Mouse (Mus musculus) lung, embryonic 16.5 days (tissue): ENCODE results near the gene Fam222a. TPM values are rescaled to one million over a fixed set of nuclear protein-coding genes. Genes with fewer than 3 reads are reported as not detected.

Source experiments
- ATAC-seq: fragments of 200-750 bp; cut with Nextera tagmentation; 2 replicates; pipeline ENCODE4 v1.8.0; 2017; ENCODE audit warnings: low read depth, mild to moderate bottlenecking, moderate library complexity
- H3K27ac ChIP-seq: fragments of 300-500 bp; sonication (generic); 2 replicates; pipeline ENCODE4 v1.5.1; 2014; ENCODE audit warnings: mild to moderate bottlenecking, control low read depth, low read length
- H3K27me3 ChIP-seq: fragments of 300-500 bp; sonication (generic); 2 replicates; pipeline ENCODE4 v1.6.1; 2014; ENCODE audit warnings: low read depth, low read length, mixed read lengths; ENCODE audit not compliant: control insufficient read depth, insufficient read depth
- H3K36me3 ChIP-seq: fragments of 300-500 bp; sonication (generic); 2 replicates; pipeline ENCODE4 v1.6.1; 2014; ENCODE audit warnings: low read length; ENCODE audit not compliant: control insufficient read depth, insufficient read depth
- H3K4me1 ChIP-seq: fragments of 300-500 bp; sonication (generic); replicated peaks from 2 replicates; pipeline ENCODE4 v1.6.1; 2014; ENCODE audit warnings: low read length, mixed read lengths; ENCODE audit not compliant: control insufficient read depth, insufficient read depth
- H3K4me2 ChIP-seq: fragments of 300-500 bp; sonication (generic); 2 replicates; pipeline ENCODE4 v1.6.1; 2014; ENCODE audit warnings: low read depth, low read length, control low read depth
- H3K4me3 ChIP-seq: fragments of 300-500 bp; sonication (generic); 2 replicates; pipeline ENCODE4 v1.5.1; 2014; ENCODE audit warnings: mild to moderate bottlenecking, low read length, control low read depth
- H3K9ac ChIP-seq: fragments of 300-500 bp; sonication (generic); 2 replicates; pipeline ENCODE4 v1.6.1; 2014; ENCODE audit warnings: low read length, control low read depth
- H3K9me3 ChIP-seq: fragments of 300-500 bp; sonication (generic); 2 replicates; pipeline ENCODE4 v1.6.1; 2016; ENCODE audit warnings: low read length; ENCODE audit not compliant: control insufficient read depth
- WGBS: fragments of 180-500 bp; shearing (Covaris S2); extraction: QIAGEN DNeasy Blood & Tissue Kit; methylation state at CpG from one replicate; pipeline ENCODE4 v1.1.7; 2014; 5-methylcytosine and 5-hydroxymethylcytosine counted together
- polyA plus RNA-seq: library from polyadenylated mRNA; unstranded; fragments of >200 nt; fragmentation: Nextera tagmentation; extraction: Ambion mirVana; gene quantifications from 2 replicates; pipeline ENCODE4 v1.2.1, GENCODE M21; 2015

Fam222a gene
- polyA plus RNA-seq, 1 experiment from 2014 or later: 2.3 TPM

DNA sequence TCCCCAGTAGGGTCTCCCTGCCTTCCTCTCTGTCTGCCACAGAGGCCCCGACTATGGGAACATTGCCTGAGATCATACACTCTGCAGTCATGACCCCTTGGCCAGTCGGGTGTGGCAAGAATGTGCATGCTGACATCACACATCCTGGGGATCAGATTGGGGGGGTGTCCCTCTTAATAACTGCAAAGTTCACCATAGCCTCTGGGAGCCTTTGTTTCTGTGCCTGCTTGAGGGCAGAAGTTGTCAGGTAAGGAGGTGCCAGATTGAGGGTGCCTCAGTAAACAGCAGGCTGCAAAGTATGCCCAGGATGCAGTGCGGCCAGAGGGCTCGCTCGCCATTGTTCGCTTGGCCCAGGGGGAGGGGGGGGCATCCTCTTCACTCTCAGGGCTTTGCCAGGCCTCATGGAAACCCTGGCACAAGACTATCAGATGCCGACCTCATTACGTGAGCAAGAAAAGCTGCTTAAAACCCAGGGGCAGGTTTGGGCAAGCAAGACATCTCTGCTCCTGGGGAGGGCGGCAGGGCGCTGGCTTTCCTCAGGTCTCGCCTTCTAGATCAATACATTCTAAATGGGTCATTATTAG lies 81.0 kb downstream of the Fam222a start:
- Histone ChIP-seq H3K36me3 (no peaks in the 10 kb centered on the region), H3K4me3 (no peak overlapping the region), H3K9me3 (no peaks in the 10 kb centered on the region), H3K4me2 (no peak overlapping the region), H3K4me1 (peaks cover 20% of the 10 kb centered on the region), H3K27ac (no peak overlapping the region), H3K9ac (no peak overlapping the region; the same call in 1 of the 2 replicates), H3K27me3 (no peaks in the 10 kb centered on the region)
- 65% methylated on average over 11 of the region's 11 CpGs for WGBS
- no peak for ATAC-seq

DNA sequence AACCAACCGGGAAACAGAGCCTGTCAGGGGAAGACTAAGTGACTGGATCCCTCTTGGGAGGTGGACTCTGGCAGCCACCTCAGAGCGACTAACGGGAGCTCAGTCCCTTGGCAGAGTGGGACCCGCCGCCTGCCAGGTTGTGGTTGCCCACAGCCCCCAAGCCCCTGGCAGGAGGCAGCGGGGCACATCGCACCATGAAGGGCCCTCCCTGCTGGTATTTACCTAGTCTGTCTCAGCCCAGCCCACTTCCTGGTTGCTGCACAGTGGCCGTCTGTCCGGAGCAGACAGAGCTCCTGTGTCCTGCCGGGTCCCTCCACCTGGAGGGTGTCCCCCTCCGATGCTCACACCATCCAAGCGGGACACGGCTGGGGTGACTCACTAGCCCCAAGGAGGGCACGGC lies 83.2 kb downstream of the Fam222a start:
- H3K9me3 ChIP-seq: no peaks in the 10 kb centered on the region
- H3K9ac ChIP-seq: no peak overlapping the region
- no peak for ATAC-seq
- H3K36me3 ChIP-seq: no peaks in the 10 kb centered on the region
- 32% methylated on average over 14 of the region's 14 CpGs for WGBS
- H3K4me2 ChIP-seq: 0 out of 2 replicates have a peak overlapping the region, but pooled peaks have one; percentile 1
- 0 out of 2 replicates have a peak, but pooled peaks cover 3% of the 10 kb centered on the region for H3K27me3 ChIP-seq
- H3K4me3 ChIP-seq: no peak overlapping the region
- H3K27ac ChIP-seq: no peak overlapping the region
- peaks cover 20% of the 10 kb centered on the region for H3K4me1 ChIP-seq

GRCm38 (mm10) chr5:114651449-114651848 lies 83.6 kb downstream of the Fam222a start:
- H3K9me3 ChIP-seq: no peaks in the 10 kb centered on the region
- peaks cover 5% of the 10 kb centered on the region; the same call in 1 of the 2 replicates for H3K27me3 ChIP-seq
- H3K4me2 ChIP-seq: no peak overlapping the region
- no peak for ATAC-seq
- H3K27ac ChIP-seq: no peak overlapping the region
- H3K4me3 ChIP-seq: no peak overlapping the region
- 29% methylated on average over 3 of the region's 3 CpGs for WGBS
- no peak overlapping the region for H3K9ac ChIP-seq
- no peaks in the 10 kb centered on the region for H3K36me3 ChIP-seq
- peaks cover 20% of the 10 kb centered on the region for H3K4me1 ChIP-seq

DNA sequence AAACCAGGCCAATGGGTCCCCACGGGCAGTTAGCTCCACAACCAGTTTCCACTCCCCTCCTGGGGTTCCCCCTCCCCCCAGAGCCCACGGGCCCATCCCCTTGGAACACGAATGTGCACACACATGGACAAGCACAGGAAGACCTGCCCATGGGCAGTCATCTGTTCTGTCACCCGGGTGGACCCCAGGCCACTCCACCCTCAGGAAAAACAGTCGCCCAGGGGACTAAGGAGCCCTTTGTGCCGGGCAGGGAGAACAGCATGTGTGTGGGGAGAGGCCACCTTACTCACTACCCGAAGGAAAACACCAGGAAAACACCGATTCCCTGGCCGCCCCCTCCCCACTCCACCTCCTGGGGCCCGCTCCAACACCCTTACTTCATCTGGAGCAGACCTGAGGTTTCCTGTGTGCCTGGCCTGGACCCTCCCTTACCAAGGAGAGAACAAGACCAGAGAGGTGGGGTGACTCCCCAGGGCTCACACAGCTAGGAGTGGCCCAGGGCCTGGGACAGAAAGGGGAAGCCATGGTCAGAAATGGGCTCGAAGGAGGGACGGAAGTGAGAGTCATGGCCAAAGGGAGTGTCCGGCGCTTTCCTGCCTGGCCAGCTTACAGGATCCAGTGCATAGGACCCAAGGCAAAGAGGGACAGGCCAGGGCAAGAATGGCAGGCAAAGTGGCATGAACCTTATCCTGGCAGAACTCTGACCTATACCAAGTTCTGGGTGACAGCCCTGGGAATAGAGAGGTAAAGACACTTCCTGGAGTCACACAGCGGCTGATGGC lies 86.0 kb downstream of the Fam222a start:
- ATAC-seq: no peak
- Histone ChIP-seq H3K4me2 (no peak overlapping the region), H3K4me3 (no peak overlapping the region), H3K4me1 (peaks cover 17% of the 10 kb centered on the region), H3K9ac (no peak overlapping the region), H3K27me3 (peaks cover 22% of the 10 kb centered on the region), H3K36me3 (no peaks in the 10 kb centered on the region), H3K9me3 (no peaks in the 10 kb centered on the region), H3K27ac (no peak overlapping the region)
- WGBS: 66% methylated on average over 11 of the region's 15 CpGs

- WGBS: 82% methylated on average over 5 of the region's 5 CpGs
- Histone ChIP-seq H3K4me2 (no peak overlapping the region), H3K27me3 (peaks cover 31% of the 10 kb centered on the region), H3K27ac (no peak overlapping the region), H3K4me1 (peaks cover 16% of the 10 kb centered on the region), H3K4me3 (no peak overlapping the region), H3K36me3 (no peaks in the 10 kb centered on the region), H3K9ac (no peak overlapping the region), H3K9me3 (no peaks in the 10 kb centered on the region)
- no peak for ATAC-seq
Observed at GRCm38 (mm10) chr5:114655721-114656120, 87.9 kb downstream of the Fam222a start.

- ATAC-seq: no peak
- Histone ChIP-seq H3K4me3 (no peak overlapping the region), H3K27me3 (peaks cover 31% of the 10 kb centered on the region), H3K36me3 (no peaks in the 10 kb centered on the region), H3K9me3 (no peaks in the 10 kb centered on the region), H3K9ac (no peak overlapping the region), H3K4me2 (no peak overlapping the region), H3K27ac (no peak overlapping the region), H3K4me1 (peaks cover 11% of the 10 kb centered on the region)
- 74% methylated on average over 7 of the region's 7 CpGs for WGBS
Observed at GRCm38 (mm10) chr5:114656305-114656704, 88.5 kb downstream of the Fam222a start.

DNA sequence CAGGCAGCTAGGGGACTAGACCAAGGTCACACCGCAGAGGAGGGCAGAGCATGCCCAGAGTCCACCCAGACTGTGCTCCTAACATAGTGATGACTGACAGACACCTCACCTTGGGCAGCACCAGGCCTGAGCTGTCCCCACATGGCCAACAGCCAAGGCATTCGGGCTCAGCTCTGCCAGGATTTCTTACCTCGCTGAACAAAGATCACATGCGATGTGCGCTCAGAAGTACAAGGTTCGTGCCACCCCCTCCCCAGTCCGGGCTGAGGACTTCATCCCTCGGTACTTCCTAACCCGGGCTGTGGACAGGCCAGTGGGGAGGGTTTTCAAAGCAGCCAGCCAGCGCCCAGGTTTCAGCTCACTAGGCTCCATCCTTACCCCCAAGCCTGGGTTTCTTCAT lies 89.6 kb downstream of the Fam222a start:
- Histone ChIP-seq H3K9ac (peak overlapping the region; percentile 70), H3K4me2 (peak overlapping the region; percentile 94), H3K4me3 (peak overlapping the region; percentile 57), H3K36me3 (no peaks in the 10 kb centered on the region), H3K4me1 (peaks cover 11% of the 10 kb centered on the region), H3K27ac (no peak overlapping the region), H3K27me3 (peaks cover 31% of the 10 kb centered on the region), H3K9me3 (no peaks in the 10 kb centered on the region)
- 25% methylated on average over 10 of the region's 10 CpGs for WGBS
- no peak for ATAC-seq

GRCm38 (mm10) chr5:114658255-114658654 lies 90.4 kb downstream of the Fam222a start, which contains the start of gene Trpv4:
Trpv4 (minus strand) TSS chr5:114658421.
- Histone ChIP-seq H3K9me3 (no peaks in the 10 kb centered on the region), H3K27me3 (peaks cover 31% of the 10 kb centered on the region), H3K4me3 (peak within 1 kb of the TSS; percentile 57), H3K27ac (no peak within 1 kb of the TSS), H3K36me3 (no peaks in the 10 kb centered on the region), H3K4me2 (peak within 1 kb of the TSS; percentile 94), H3K4me1 (peaks cover 11% of the 10 kb centered on the region), H3K9ac (peak within 1 kb of the TSS; percentile 70)
- WGBS: 2% methylated on average over 37 of the region's 47 CpGs
- peak; percentile 83 for ATAC-seq

GRCm38 (mm10) chr5:114661029-114661428 lies 93.2 kb downstream of the Fam222a start:
- Histone ChIP-seq H3K4me1 (peaks cover 15% of the 10 kb centered on the region), H3K27ac (no peak overlapping the region)
- WGBS: 45% methylated on average over 6 of the region's 6 CpGs

More at GRCm38 (mm10) chr5:114661029-114661428, 93.2 kb downstream of the Fam222a start:
- Histone ChIP-seq H3K9me3 (no peaks in the 10 kb centered on the region), H3K4me3 (no peak overlapping the region), H3K4me2 (no peak overlapping the region), H3K27me3 (peaks cover 28% of the 10 kb centered on the region), H3K36me3 (no peaks in the 10 kb centered on the region), H3K9ac (no peak overlapping the region)
- no peak for ATAC-seq
